Mouse (Mus musculus): Measurements from ENCODE around the gene Syne1. TPM values are rescaled to one million over a fixed set of nuclear protein-coding genes. Genes with fewer than 3 reads are reported as not detected.

Syne1 gene
- polyA plus RNA-seq, 1 experiment from 2014 or later: 6.2 TPM

DNA sequence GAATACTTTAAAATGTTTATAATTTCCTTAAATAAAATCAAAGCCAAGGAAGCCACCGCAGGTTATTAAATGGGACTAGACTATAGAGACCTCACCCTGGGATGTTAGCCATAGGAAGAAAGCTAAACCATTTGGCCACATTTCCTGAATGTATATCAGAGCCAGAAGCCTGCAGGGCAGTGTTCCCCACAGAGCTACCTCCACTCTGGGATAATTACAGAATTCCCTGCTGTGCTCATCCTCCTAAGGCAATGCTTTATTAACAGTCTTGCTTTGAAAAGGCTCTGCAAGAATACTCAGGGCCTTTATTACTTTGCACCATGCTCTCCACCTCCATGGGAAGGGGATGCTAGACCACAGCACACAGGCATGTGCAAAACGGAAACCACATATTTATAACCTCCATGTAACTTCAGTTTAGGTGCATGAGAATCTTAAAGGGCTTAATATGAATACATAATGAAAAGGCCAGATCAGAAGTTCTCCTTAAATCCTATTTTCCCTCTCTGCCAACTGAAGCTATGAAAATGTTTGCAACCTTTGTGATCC lies 111.4 kb downstream of the Syne1 start:
- 56% methylated on average over 2 of the region's 2 CpGs for WGBS
- H3K4me2 ChIP-seq (replicated peaks; ENCODE audit: low read depth, low read length): no peak overlapping the region

GRCm38 (mm10) chr10:5437766-5438165 lies 113.5 kb downstream of the Syne1 start:
- H3K27ac ChIP-seq (ENCODE audit: low read length): no peak overlapping the region
- no peak overlapping the region for H3K9ac ChIP-seq (replicated peaks; ENCODE audit: low read depth)
- no peak overlapping the region for H3K4me3 ChIP-seq (ENCODE audit: low read depth, low read length)
- H3K27me3 ChIP-seq (replicated peaks; ENCODE audit: insufficient read depth, low read length): no peaks in the 10 kb centered on the region
- no peaks in the 10 kb centered on the region for H3K9me3 ChIP-seq (ENCODE audit: low read length)
- H3K36me3 ChIP-seq (ENCODE audit: insufficient read depth, low read length): no peaks in the 10 kb centered on the region
- TF ChIP-seq CTCF (IDR thresholded peaks at IDR 0.05): no peak
- no peak for TF ChIP-seq EP300 (IDR thresholded peaks at IDR 0.05)
- DNase-seq (ENCODE audit: low spot score): no peak
- no peaks in the 10 kb centered on the region for H3K4me1 ChIP-seq (ENCODE audit: insufficient read depth, low read depth, low read length)
- 70% methylated on average over 2 of the region's 2 CpGs for WGBS
- no peak overlapping the region for H3K4me2 ChIP-seq (replicated peaks; ENCODE audit: low read depth, low read length)
- no peak for ATAC-seq

More for the DNA sequence above, 111.4 kb downstream of the Syne1 start:
- Histone ChIP-seq H3K27me3 (replicated peaks; ENCODE audit: insufficient read depth, low read length) (no peaks in the 10 kb centered on the region), H3K36me3 (ENCODE audit: insufficient read depth, low read length) (no peaks in the 10 kb centered on the region), H3K9ac (replicated peaks; ENCODE audit: low read depth) (no peak overlapping the region), H3K27ac (ENCODE audit: low read length) (no peak overlapping the region), H3K9me3 (ENCODE audit: low read length) (no peaks in the 10 kb centered on the region), H3K4me1 (ENCODE audit: insufficient read depth, low read depth, low read length) (no peaks in the 10 kb centered on the region), H3K4me3 (ENCODE audit: low read depth, low read length) (no peak overlapping the region)
- DNase-seq (ENCODE audit: low spot score) (no peak), ATAC-seq (no peak)
- TF ChIP-seq EP300 (IDR thresholded peaks at IDR 0.05): no peak
- no peak for TF ChIP-seq CTCF (IDR thresholded peaks at IDR 0.05)

DNA sequence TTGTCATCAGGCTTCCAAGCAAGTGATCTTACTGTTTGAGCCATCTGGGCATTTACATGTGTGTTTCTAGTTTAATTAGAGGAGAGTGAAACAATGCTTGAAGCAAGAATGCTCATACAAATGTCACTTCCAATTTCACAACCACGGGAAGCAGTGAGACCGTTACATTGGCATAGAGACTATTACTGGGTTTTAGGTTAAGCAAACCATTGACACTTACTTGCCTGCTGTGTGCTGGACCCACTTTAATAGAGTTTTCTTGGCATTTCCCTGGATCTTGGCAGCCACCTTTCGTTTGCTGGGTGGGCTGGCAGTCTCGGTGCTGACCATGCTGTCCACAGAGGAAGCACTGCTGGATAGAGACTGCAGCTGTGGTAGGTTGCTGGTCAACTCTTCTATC lies 127.3 kb downstream of the Syne1 start:
- Histone ChIP-seq H3K4me1 (ENCODE audit: insufficient read depth, low read depth, low read length) (no peaks in the 10 kb centered on the region), H3K36me3 (ENCODE audit: insufficient read depth, low read length) (no peaks in the 10 kb centered on the region), H3K4me3 (ENCODE audit: low read depth, low read length) (no peak overlapping the region), H3K9ac (replicated peaks; ENCODE audit: low read depth) (no peak overlapping the region), H3K9me3 (ENCODE audit: low read length) (no peaks in the 10 kb centered on the region), H3K27ac (ENCODE audit: low read length) (no peak overlapping the region), H3K4me2 (replicated peaks; ENCODE audit: low read depth, low read length) (no peak overlapping the region), H3K27me3 (replicated peaks; ENCODE audit: insufficient read depth, low read length) (no peaks in the 10 kb centered on the region)
- WGBS: 56% methylated on average over 4 of the region's 4 CpGs
- TF ChIP-seq CTCF (IDR thresholded peaks at IDR 0.05) (no peak), EP300 (IDR thresholded peaks at IDR 0.05) (no peak)
- no peak for DNase-seq (ENCODE audit: low spot score)
- ATAC-seq: no peak

DNA sequence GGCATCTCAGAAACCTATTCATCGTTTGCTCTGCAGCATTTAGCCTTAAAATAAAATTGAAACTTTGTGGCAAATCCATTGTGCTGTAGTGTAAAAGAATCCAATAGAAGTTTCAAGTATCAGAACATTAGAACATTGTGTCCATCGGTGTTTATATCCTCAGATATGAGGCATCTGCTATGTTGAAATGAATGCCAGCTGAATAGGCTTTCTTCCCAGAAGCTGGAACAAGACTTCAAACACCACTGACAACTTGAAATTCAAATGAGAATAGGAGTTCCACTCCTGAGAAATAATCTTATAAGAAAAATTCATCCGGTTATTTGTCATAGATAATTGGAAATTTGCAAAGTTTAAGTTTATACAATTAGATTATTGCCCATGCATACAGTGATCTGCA lies 135.6 kb downstream of the Syne1 start:
- no peak overlapping the region for H3K4me3 ChIP-seq (ENCODE audit: low read depth, low read length)
- no peaks in the 10 kb centered on the region for H3K4me1 ChIP-seq (ENCODE audit: insufficient read depth, low read depth, low read length)
- no peaks in the 10 kb centered on the region for H3K27me3 ChIP-seq (replicated peaks; ENCODE audit: insufficient read depth, low read length)
- no peak overlapping the region for H3K4me2 ChIP-seq (replicated peaks; ENCODE audit: low read depth, low read length)
- 80% methylated on average over 3 of the region's 3 CpGs for WGBS
- ATAC-seq (no peak), DNase-seq (ENCODE audit: low spot score) (no peak)
- no peaks in the 10 kb centered on the region for H3K9me3 ChIP-seq (ENCODE audit: low read length)
- H3K27ac ChIP-seq (ENCODE audit: low read length): no peak overlapping the region
- no peaks in the 10 kb centered on the region for H3K36me3 ChIP-seq (ENCODE audit: insufficient read depth, low read length)
- TF ChIP-seq EP300 (IDR thresholded peaks at IDR 0.05): no peak
- TF ChIP-seq CTCF (IDR thresholded peaks at IDR 0.05): no peak
- H3K9ac ChIP-seq (replicated peaks; ENCODE audit: low read depth): no peak overlapping the region

DNA sequence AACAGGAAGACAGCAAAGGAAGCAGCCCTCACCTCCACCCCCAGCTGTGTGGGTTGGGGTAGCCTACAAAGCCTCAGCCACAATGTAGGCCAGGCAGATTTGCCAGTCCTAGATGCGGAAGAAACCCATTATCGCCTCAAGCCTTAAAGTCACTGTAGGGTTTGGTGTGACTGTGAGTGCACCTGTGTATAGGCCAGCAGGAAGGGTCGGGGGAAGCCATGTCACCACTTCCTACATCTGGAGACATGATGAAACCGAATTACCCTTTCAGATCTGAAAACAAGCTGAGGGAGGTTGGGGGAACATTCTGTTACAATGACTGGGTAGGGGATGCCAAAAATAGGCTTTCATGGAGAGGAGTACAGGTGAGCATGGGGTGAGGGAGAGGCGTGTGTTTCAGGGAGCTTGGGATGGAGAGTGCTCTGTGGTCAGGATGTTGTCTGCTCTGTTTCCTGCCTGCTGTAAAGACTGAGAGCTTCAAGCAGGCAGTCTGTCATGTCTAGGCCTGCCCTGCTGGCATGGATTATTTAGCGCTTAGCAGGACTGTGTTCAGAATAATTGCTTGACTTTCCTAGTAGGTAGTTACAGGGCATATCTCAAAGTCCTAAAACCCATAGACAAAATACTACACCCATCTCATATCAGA lies 167.0 kb downstream of the Syne1 start:
- TF ChIP-seq EP300 (IDR thresholded peaks at IDR 0.05) (no peak), CTCF (IDR thresholded peaks at IDR 0.05) (no peak)
- Histone ChIP-seq H3K4me2 (replicated peaks; ENCODE audit: low read depth, low read length) (no peak overlapping the region), H3K27ac (ENCODE audit: low read length) (no peak overlapping the region), H3K4me1 (ENCODE audit: insufficient read depth, low read depth, low read length) (no peaks in the 10 kb centered on the region), H3K27me3 (replicated peaks; ENCODE audit: insufficient read depth, low read length) (no peaks in the 10 kb centered on the region), H3K36me3 (ENCODE audit: insufficient read depth, low read length) (no peaks in the 10 kb centered on the region), H3K9me3 (ENCODE audit: low read length) (no peaks in the 10 kb centered on the region), H3K9ac (replicated peaks; ENCODE audit: low read depth) (no peak overlapping the region), H3K4me3 (ENCODE audit: low read depth, low read length) (no peak overlapping the region)
- ATAC-seq: no peak
- 61% methylated on average over 6 of the region's 6 CpGs for WGBS
- DNase-seq (ENCODE audit: low spot score): no peak

- no peak overlapping the region for H3K27ac ChIP-seq (ENCODE audit: low read length)
- ATAC-seq (no peak), DNase-seq (ENCODE audit: low spot score) (no peak)
- TF ChIP-seq CTCF (IDR thresholded peaks at IDR 0.05): no peak
- no peak for TF ChIP-seq EP300 (IDR thresholded peaks at IDR 0.05)
- H3K36me3 ChIP-seq (ENCODE audit: insufficient read depth, low read length): no peaks in the 10 kb centered on the region
- H3K4me3 ChIP-seq (ENCODE audit: low read depth, low read length): no peak overlapping the region
- no peaks in the 10 kb centered on the region for H3K27me3 ChIP-seq (replicated peaks; ENCODE audit: insufficient read depth, low read length)
- H3K4me2 ChIP-seq (replicated peaks; ENCODE audit: low read depth, low read length): no peak overlapping the region
- H3K9ac ChIP-seq (replicated peaks; ENCODE audit: low read depth): no peak overlapping the region
- no peaks in the 10 kb centered on the region for H3K9me3 ChIP-seq (ENCODE audit: low read length)
- WGBS: 90% methylated on average over 4 of the region's 4 CpGs
- H3K4me1 ChIP-seq (ENCODE audit: insufficient read depth, low read depth, low read length): no peaks in the 10 kb centered on the region
These were observed 169.7 kb downstream of the Syne1 start for GRCm38 (mm10) chr10:5381536-5381935.
